Comparison of ENCODE assay signal across 8 mouse cellular contexts in the genomic region with DNA sequence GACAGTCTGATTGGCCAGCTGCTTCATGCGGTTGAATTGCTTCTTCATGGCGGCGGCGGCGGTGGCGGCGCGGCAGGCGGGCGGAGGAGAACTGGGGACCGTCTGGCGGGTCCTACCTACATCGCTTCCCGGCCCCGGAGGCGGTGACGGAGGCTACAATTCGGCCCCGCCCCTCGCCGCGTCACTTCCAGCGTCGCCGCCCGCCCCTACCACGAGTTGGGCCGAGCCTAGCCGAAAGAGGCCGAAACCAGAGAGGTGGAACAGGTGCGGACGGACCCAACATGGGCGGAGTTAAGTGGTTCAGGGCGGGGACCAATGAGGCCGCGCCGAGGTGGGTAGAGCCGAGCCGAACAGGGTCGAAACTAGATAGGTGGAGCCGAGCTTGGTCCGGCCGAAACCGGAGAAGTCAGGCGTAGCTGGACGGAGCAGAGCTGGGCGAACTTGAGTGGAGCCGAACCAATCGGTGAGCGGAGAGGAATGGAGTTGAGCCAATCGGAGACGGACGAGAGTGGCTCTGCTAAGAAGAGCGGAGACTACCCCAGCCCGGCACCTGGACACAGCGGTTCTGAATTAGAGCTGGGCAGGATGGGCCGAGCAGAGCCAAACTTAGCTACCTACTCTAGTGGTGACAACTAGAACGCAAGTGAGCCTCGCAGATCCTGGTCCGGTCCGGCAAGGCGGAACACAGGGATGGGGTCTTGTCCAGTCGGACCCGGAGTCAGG. TPM values are rescaled to one million over a fixed set of nuclear protein-coding genes. Genes with fewer than 3 reads are reported as not detected.
DNase-seq lines count a peak whose midpoint lies in the region; ATAC-seq and TF ChIP-seq lines count a peak whose summit lies in the region.

A gene (plus strand): TSS at position 26 of the 723 bp plus-strand sequence.
A gene (minus strand): TSS at position 157 of the 723 bp plus-strand sequence.

- TF ChIP-seq POLR2A in heart, adult 2 months (IDR thresholded peaks at IDR 0.05; ENCODE audit: insufficient read depth, low read depth, low read length), result peak; percentile 59

- peak within 1 kb of the TSS; percentile 85 for H3K4me3 ChIP-seq in embryonic facial prominence, embryonic 14.5 days (ENCODE audit: low read depth, low read length)
- H3K4me3 ChIP-seq in heart, adult 2 months, result peak within 1 kb of the TSS; percentile 85
- peak within 1 kb of the TSS; percentile 76 for H3K4me3 ChIP-seq in limb, embryonic 13.5 days
- peak within 1 kb of the TSS; percentile 97 for H3K4me3 ChIP-seq in midbrain, embryonic 16.5 days (ENCODE audit: low read depth, low read length)

- H3K36me3 ChIP-seq in embryonic facial prominence, embryonic 14.5 days (ENCODE audit: control insufficient read depth, insufficient read depth, low read length), result no peaks in the 10 kb centered on the region; the same call in 1 of the 2 replicates
- H3K36me3 ChIP-seq in heart, adult 2 months (ENCODE audit: control insufficient read depth, insufficient read depth, low read length), result peaks cover 9% of the 10 kb centered on the region
- no peaks in the 10 kb centered on the region for H3K36me3 ChIP-seq in limb, embryonic 13.5 days
- H3K36me3 ChIP-seq in midbrain, embryonic 16.5 days (ENCODE audit: control insufficient read depth, insufficient read depth, low read length), result no peaks in the 10 kb centered on the region

- no peak for TF ChIP-seq EP300 in heart, adult 2 months (IDR thresholded peaks at IDR 0.05; ENCODE audit: insufficient read depth, low read depth, low read length)

- peak within 1 kb of the TSS; percentile 91 for H3K27ac ChIP-seq in embryonic facial prominence, embryonic 14.5 days (replicated peaks; ENCODE audit: low read depth, low read length)
- peak within 1 kb of the TSS; percentile 81 for H3K27ac ChIP-seq in heart, adult 2 months
- H3K27ac ChIP-seq in limb, embryonic 13.5 days, result peak within 1 kb of the TSS; percentile 89
- H3K27ac ChIP-seq in midbrain, embryonic 16.5 days (ENCODE audit: low read length), result peak within 1 kb of the TSS; percentile 82

- H3K9me3 ChIP-seq in embryonic facial prominence, embryonic 14.5 days (ENCODE audit: control insufficient read depth, low read length), result no peaks in the 10 kb centered on the region
- H3K9me3 ChIP-seq in limb, embryonic 13.5 days, result no peaks in the 10 kb centered on the region
- no peaks in the 10 kb centered on the region for H3K9me3 ChIP-seq in midbrain, embryonic 16.5 days (replicated peaks; ENCODE audit: control insufficient read depth, low read length, poor library complexity, severe bottlenecking)

- peaks cover 12% of the 10 kb centered on the region for H3K4me1 ChIP-seq in embryonic facial prominence, embryonic 14.5 days (ENCODE audit: control insufficient read depth, insufficient read depth, low read length)
- H3K4me1 ChIP-seq in heart, adult 2 months (ENCODE audit: control insufficient read depth, insufficient read depth, low read length), result peaks cover 23% of the 10 kb centered on the region
- H3K4me1 ChIP-seq in limb, embryonic 13.5 days, result peaks cover 42% of the 10 kb centered on the region
- peaks cover 21% of the 10 kb centered on the region for H3K4me1 ChIP-seq in midbrain, embryonic 16.5 days (ENCODE audit: control insufficient read depth, insufficient read depth, low read length)

- TF ChIP-seq CTCF in heart, adult 2 months (IDR thresholded peaks at IDR 0.05), result peak; percentile 37; the same call in 1 of the 2 replicates

- peak within 1 kb of the TSS; percentile 86 for H3K4me2 ChIP-seq in embryonic facial prominence, embryonic 14.5 days (ENCODE audit: low read depth, low read length)
- H3K4me2 ChIP-seq in limb, embryonic 13.5 days (replicated peaks), result peak within 1 kb of the TSS; percentile 80
- peak within 1 kb of the TSS; percentile 83 for H3K4me2 ChIP-seq in midbrain, embryonic 16.5 days (ENCODE audit: low read length)

- H3K79me2 ChIP-seq in heart, adult 2 months (replicated peaks; ENCODE audit: control insufficient read depth, insufficient read depth, low read length), result peaks cover 7% of the 10 kb centered on the region; the same call in 1 of the 2 replicates

- peak; percentile 97 for DNase-seq in 3T3-L1 (ENCODE audit: low read depth, low spot score)
- DNase-seq in adrenal gland, postnatal 4 days (ENCODE audit: low spot score in 2 of 2), result peak; percentile 88 to 93
- peak; percentile 97 for DNase-seq in embryonic facial prominence, embryonic 14.5 days (ENCODE audit: low spot score)
- DNase-seq in heart, adult 2 months, result peak; percentile 97 to 98
- DNase-seq in kidney, adult 8-10 months, result peak; percentile 98
- DNase-seq in spleen, postnatal 10 days (ENCODE audit: low spot score in 2 of 2), result peak; percentile 94 to 99

- no peaks in the 10 kb centered on the region for H3K27me3 ChIP-seq in embryonic facial prominence, embryonic 14.5 days (replicated peaks; ENCODE audit: control insufficient read depth, insufficient read depth, low read length)
- no peaks in the 10 kb centered on the region for H3K27me3 ChIP-seq in heart, adult 2 months (ENCODE audit: control insufficient read depth, insufficient read depth, low read length)
- no peaks in the 10 kb centered on the region for H3K27me3 ChIP-seq in limb, embryonic 13.5 days
- H3K27me3 ChIP-seq in midbrain, embryonic 16.5 days (ENCODE audit: control insufficient read depth, insufficient read depth, low read depth, low read length), result no peaks in the 10 kb centered on the region

- peak; percentile 98 for ATAC-seq in embryonic facial prominence, embryonic 14.5 days (ENCODE audit: low read depth)
- ATAC-seq in limb, embryonic 13.5 days (ENCODE audit: low FRiP score, low read depth), result peak; percentile 97
- ATAC-seq in midbrain, embryonic 16.5 days, result peak; percentile 97

- intact Hi-C loops in heart, adult 2 months (cut with DNase I), result loop anchor here (5.0 to 10.0 kb wide), 2 partner anchors 38 to 395 kb away; no protein-coding TSS in a partner anchor

- WGBS in embryonic facial prominence, embryonic 14.5 days, result under 1% methylated on average over 34 of the region's 64 CpGs
- under 1% methylated on average over 58 of the region's 64 CpGs for whole genome bisulfite sequencing in heart, adult 2 months
- WGBS in limb, embryonic 13.5 days, result 1% methylated on average over 58 of the region's 64 CpGs
- WGBS in midbrain, embryonic 16.5 days, result under 1% methylated on average over 53 of the region's 64 CpGs

- H3K9ac ChIP-seq in embryonic facial prominence, embryonic 14.5 days (ENCODE audit: low read depth, low read length), result peak within 1 kb of the TSS; percentile 87
- peak within 1 kb of the TSS; percentile 85 for H3K9ac ChIP-seq in heart, adult 2 months (ENCODE audit: low read depth, low read length)
- H3K9ac ChIP-seq in limb, embryonic 13.5 days, result peak within 1 kb of the TSS; percentile 91
- peak within 1 kb of the TSS; percentile 85 for H3K9ac ChIP-seq in midbrain, embryonic 16.5 days (ENCODE audit: low read depth, low read length)

RNA-seq across cellular contexts. Expression of the first gene that starts in this region (rescaled TPM):
- total RNA-seq in adrenal gland, postnatal 4 days (2021), result 10 to 100 TPM; 34.0 to 35.7 TPM
- 40.1 and 45.6 TPM in 2 replicates for polyA plus RNA-seq in embryonic facial prominence, embryonic 14.5 days (2014; fragmentation: Nextera tagmentation; extraction: Ambion mirVana)
- 10 to 100 TPM; 21.7 to 22.0 TPM for total RNA-seq in heart, adult 2 months (2021)
- polyA plus RNA-seq in heart, adult 2 months (2012; rRNA removed), result 18.5 and 22.2 TPM in 2 replicates
- 45.9 and 46.4 TPM in 2 replicates for polyA plus RNA-seq in limb, embryonic 13.5 days (2015; fragmentation: Nextera tagmentation; extraction: Ambion mirVana)
- 110 and 117 TPM in 2 replicates for polyA plus RNA-seq in midbrain, embryonic 16.5 days (2015; fragmentation: Nextera tagmentation; extraction: Ambion mirVana)

RNA-seq across cellular contexts. Expression of the second gene that starts in this region (rescaled TPM):
- total RNA-seq in adrenal gland, postnatal 4 days (2021), result 10 to 100 TPM; 43.5 to 54.8 TPM
- 24.4 and 24.6 TPM in 2 replicates for polyA plus RNA-seq in embryonic facial prominence, embryonic 14.5 days (2014; fragmentation: Nextera tagmentation; extraction: Ambion mirVana)
- total RNA-seq in heart, adult 2 months (2021), result 10 to 100 TPM; 14.6 to 17.0 TPM
- 10.0 and 13.8 TPM in 2 replicates for polyA plus RNA-seq in heart, adult 2 months (2012; rRNA removed)
- polyA plus RNA-seq in limb, embryonic 13.5 days (2015; fragmentation: Nextera tagmentation; extraction: Ambion mirVana), result 20.9 and 23.2 TPM in 2 replicates
- 8.3 and 8.9 TPM in 2 replicates for polyA plus RNA-seq in midbrain, embryonic 16.5 days (2015; fragmentation: Nextera tagmentation; extraction: Ambion mirVana)

Comparison
In these comparisons a context has a peak if more than half of its experiments do, and no peak if none do; other contexts are left out.
1. Peak in every context shown above with its lines: DNase-seq, ATAC-seq, H3K4me3 ChIP-seq and H3K27ac ChIP-seq.